Mouse (Mus musculus) G1E (cell line): ENCODE measurements around the gene Capn5.

Experiments used
- CTCF ChIP-seq: IDR thresholded peaks from 2 replicates; pipeline ENCODE4 v1.5.1; 2012; ENCODE audit warnings: low read depth, low read length, inconsistent platforms, mixed read lengths
- GATA1 ChIP-seq: IDR thresholded peaks from 2 replicates; pipeline ENCODE4 v1.6.1; 2012; ENCODE audit warnings: borderline replicate concordance, low read length, inconsistent platforms, mixed read lengths

DNA sequence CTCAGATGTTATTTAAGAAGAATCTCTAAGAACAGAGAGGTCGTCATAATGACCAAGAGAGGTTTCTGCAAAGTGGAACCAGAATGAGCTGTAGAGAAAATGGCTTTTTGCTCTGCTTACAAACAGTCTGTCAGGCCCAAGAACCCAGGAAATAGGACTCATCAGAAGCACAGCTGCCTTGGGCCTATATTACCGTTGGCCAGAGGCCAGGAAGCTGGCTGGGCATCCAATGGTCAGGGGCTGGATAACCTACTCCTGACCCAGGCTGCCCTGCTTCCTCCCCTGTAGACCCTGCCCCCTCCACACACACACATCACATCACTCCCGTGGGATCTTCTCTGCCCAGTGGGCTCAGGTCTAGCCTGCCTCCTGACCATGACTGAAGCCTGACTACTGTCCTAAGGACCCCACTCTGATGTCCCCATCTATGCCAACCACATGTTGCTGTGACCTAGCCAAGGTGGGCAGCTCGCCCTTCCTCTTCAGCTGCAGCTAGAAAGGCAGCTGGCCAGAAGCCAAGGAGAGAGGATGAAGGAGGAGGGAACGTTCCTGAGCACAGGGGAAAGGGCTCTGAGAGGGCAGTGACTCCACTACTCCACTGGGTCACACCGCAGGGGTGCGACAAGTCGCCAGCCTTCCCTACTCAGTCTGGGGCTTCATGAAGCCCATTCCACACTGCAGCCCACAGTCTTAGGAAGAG, 17.9 kb downstream of the Capn5 start:
- TF ChIP-seq CTCF, result no peak
- no peak for TF ChIP-seq GATA1
